Mouse (Mus musculus): ENCODE data around the gene Rbfox3.

The Rbfox3 gene

DNA sequence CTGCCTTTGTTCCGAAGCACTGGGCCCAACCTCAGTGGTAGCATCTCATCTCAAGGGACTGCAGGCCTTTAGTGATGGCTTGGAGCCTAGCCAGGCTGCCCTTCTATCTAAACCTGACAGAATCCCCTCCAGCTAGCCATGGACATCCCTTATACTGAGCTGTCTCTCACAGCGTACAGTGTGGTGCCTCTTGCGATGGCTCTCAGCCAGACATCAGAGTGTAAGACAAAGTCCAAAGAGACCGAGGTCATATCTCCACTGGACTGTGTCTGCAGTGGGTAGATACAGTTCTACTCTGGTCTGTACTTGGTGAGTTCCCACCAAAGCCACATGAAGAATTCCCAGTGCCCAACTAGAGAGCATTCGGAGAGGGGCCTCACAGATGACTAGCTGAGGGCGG, 240.2 kb downstream of the Rbfox3 start:
- DNase-seq (ENCODE audit: low spot score in 2 of 2): no peak

DNA sequence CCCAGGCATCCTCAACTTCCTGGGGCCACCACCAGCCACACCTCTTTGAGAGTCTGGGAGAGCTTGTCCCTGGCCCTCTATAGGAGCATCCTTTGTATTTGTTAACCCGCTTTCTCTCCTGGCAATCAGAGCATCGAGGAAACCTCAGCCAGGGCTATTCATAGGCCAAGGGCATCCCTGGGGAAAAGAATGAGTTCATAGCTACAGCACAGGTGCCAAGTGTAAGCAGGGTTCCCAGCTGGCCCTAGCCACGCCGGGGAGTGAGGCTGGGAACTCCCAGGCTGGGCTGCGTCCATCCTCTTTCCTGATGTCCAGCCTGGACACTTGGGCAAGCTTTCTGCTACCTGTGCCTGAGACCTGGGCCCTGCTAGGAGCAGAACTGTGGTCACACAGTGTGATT, 241.6 kb downstream of the Rbfox3 start:
- no peak for DNase-seq (ENCODE audit: low spot score in 2 of 2)

DNA sequence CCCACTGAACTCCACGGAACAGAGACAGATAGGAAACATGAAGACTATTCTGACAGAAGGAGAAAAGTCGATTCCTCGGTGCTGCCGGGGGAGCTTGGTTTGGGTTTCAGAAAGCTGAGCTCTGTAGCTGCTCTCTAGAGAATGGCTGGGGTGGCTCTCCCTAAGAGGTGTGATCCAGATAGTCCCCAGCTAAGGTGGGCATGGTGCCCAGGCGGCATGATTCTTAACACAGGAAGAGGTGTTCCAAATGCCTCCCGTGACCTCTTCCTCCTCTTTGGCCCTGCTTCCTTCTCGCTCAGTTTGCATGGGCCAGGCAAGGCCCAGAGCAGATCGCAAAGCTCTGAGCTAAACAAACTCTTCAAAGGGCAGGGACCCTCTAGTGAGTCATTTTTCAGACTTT, 243.0 kb downstream of the Rbfox3 start:
- no peak for DNase-seq (ENCODE audit: low spot score in 2 of 2)

DNA sequence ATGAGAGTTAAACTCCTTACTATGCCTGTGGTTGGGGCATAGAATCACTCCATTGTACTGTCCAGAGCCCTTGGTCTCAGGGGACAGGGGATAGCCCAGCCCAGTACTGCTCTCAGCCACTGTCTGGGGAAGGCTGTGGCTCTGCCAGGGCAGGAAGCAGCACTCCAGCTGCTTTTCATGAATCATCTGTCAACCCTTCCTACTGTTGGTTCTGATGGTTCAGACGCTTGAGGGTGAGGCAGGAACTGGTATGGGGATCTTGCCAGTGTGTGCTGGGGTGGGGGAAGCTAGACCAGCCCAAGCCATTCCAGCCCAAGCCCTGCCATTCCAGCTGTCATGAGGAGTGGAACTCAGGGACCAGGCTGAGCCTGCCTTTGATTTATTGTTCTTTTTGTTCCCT, 243.5 kb downstream of the Rbfox3 start:
- no peak for DNase-seq (ENCODE audit: low spot score in 2 of 2)

DNA sequence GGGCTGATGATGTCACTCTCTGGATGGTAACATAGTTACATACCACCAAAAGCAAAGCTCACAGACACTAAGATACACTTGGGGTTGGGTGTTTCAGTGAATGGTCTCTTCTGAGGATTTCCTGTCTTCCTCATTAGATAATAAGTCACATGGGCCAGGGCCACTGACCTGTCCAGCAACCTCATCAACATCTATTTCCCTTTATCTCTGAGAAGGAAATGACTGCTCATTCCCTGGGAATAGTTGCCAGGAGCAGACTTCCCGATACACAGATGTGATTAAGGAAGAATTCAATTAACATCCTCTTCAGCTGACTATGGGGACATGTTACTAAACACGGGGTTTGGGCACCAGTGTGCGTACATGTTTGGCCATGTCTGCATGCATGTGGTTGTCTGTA, 245.2 kb downstream of the Rbfox3 start:
- no peak for DNase-seq (ENCODE audit: low spot score in 2 of 2)

DNA sequence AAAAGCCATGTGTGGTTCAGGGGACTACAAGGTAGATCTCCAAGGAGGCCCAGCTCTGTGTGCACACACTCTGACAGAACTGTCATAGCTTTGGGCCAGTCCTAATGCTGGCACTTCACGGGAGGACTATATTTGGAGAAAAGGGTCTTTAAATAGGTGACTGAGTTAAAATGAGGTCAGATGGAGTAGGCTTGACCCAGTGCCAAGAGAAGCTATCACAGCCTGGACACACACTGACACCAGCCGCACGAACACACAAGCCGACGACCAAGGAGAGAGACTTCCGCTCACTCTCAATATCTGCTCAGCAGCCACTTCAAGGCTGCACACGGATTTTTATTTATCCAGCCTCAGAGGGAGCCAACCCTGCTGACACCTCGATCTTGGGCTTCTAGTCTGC, 248.1 kb downstream of the Rbfox3 start:
- no peak for DNase-seq (ENCODE audit: low spot score in 2 of 2)

DNA sequence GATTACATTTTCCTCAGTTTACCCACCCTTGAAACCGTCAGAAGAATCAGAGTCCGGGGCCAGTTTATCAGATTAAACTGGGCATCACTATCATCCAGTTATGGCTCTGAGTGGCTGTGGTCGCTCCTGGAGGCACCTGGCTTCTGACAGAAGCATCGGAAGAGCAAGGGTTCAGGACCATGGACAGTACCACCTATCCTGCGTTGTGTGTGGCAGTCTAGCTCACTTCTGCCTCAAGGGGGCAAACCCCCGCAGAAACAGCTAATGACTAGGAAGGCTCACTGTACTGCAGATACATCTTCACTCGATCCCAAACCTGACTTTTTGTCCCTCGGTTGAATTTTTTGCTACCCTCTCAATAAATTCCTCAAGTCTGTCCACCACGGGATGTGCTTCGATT, 252.1 kb downstream of the Rbfox3 start:
- no peak for DNase-seq (ENCODE audit: low spot score in 2 of 2)

DNA sequence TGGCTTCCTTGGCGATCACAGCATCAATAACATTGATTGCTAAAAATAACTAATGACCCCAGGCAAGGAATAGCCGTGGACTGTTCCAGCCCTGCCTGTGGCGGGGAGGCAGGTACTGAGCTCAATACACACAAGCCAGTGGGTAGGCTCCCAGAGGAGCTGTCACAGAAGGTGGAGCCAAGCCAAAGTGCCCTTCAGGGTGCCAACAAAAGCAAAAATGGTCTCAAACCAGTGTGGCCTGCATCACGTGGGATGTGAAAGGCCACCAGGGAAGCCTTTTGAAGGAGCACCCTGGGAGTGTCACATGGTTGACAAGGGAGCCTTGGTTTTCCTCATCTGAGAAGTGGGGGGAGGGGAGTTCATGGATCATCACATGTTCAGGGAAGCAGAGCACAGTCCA, 255.6 kb downstream of the Rbfox3 start:
- DNase-seq (ENCODE audit: low spot score in 2 of 2): no peak

DNA sequence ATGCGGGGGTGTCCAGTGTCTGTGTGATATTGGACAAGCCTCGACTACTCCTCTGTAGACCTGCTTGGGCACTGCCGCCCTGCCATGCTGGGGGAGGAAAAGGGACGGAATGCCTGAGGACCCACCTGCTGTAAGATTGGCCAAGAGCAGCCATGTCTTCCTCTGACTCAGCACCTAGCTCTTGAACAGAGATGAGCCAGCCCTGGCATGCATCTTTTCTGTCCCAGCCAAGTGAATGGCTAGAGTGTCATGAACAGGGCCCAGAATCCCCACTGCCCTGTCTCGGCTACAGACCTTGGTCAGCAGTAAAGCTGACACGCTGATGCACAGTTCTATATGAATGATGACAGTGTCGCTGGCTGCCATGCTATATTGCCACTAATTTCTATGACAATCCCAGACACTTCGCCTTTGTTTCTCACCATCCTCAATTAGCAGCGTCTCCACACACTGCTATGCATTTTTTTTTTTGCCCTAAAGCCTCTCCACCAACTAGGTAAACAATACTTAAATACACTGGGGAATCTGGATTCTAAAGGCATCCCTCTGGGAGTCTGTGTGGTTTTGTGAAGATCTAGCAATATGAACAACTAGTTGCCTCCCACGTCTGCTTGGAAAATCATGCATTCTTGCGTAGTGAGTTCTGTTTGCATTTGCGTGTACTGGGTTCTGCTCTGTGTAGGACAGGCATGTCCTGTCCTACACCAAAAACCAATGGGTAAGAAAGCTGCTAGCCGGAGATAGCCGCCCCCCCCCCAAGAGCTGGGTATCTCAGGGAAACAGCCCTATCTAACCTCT, 257.7 kb downstream of the Rbfox3 start:
- no peak for DNase-seq (ENCODE audit: low spot score in 2 of 2)

DNA sequence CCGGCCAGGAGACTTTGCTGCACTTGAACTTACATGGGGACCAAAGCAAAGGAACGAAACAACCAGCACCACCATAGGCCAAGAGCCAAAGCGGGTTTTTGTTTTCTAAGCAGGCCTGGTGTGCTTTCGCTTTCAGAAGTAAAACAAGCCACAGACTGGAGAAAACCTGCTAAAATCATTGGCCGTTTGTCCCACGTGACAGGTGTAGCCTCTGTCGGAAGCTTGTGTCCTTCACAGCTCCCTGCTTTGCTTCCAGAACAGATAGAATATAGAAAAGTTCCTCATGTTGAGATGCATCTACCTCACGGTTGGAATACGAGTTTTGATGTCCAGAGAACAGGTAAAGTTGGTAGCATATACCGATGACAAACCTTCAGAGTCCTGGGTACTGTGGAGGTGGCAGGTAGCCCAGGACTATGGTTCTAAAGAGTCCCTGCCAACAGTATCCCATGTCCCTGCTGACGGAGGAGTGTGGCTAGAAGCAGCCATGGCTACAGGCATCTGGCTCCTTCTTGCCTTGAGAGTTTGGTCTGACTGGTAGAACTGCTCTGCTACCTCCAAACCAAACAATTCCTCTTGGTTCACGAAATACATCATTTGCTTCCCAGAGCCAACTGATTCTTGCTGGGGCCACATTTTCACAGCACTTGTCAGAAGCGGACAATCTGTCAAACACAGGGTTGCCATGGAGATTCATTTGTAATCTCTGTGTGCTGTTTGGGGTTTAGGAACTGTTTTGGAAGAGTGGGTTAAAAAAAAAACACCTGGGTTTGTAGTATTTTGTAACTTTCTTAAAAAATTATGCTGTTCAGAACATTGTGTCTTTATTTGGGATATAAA, 258.8 kb downstream of the Rbfox3 start:
- no peak for DNase-seq (ENCODE audit: low spot score in 2 of 2)

DNA sequence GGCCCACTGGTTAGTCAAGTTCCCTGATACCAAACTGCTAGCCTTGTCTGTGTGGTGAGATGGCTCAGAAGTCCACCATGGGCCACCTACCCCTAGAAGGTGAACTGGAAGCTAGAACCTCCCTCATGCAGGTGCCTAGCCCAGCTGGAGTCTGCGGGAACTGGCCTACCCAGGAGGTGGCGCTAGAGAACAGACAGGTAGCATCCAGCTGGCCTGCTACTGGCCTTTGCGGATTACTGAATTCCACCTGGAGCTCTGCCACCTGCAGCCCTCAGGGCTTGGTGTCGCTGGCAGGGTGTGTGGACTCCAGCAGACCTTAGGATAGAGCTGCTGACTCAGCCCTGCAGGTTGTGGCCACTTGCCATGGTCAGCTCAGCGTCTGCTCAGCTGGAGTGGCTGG, 263.0 kb downstream of the Rbfox3 start:
- no peak for DNase-seq (ENCODE audit: low spot score in 2 of 2)

DNA sequence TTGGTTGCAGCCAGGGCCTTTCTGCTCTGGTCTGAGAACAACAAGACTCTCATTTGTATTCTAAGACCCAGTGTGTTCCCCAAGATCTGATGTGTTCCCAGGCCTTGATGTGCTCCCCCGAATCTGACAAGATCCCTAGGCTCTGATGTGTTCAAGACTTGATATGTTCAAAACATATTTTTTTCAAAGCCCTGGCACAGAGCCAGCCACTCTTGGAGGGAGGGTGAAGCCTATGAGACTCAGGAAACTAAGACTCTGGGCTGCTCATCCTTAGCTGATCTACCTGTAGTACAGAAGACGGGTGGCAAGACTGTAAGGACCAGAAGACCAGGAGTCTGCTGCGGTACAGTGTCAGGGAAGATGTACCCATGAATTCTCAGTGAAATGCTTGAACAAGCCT, 264.5 kb downstream of the Rbfox3 start:
- DNase-seq (ENCODE audit: low spot score in 2 of 2): no peak

DNA sequence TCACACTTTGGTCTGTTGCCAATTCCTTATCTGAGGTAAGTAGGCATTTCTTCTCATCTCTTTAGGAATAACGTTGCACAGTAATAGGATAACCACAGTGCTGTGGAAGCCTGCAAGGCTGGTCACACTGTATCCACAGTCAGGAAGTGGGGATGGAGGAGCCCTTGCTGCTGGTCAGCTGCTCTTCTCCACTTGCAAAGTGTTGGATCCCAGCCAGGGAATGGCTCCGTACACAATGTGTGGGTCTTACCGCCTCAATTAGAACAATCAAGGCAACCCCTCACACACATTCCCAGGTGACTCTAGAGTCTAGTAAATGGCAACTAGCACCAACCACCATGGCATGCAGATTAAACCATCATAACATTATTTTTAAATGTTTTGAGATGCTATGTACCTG, 266.2 kb downstream of the Rbfox3 start:
- DNase-seq (ENCODE audit: low spot score in 2 of 2): no peak

DNA sequence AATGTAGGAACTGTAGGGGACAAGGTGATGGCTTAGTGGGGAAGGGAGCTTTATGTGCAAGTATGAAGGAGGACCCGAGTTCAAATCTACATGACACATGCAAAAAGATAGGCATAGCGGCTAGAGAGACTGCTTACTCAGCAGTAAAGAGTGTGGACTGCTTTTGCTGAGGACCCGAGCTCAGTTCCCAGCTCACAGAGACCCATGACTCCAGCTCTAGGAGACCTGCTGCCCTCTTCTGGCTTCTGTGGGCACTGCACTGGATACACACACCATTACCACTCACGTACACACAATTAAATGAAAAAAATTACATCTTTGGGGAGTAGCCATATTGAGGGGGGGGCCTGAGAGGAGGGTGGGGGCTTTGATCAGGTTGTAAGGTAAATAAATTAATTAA, 270.7 kb downstream of the Rbfox3 start:
- DNase-seq (ENCODE audit: low spot score in 2 of 2): no peak

DNA sequence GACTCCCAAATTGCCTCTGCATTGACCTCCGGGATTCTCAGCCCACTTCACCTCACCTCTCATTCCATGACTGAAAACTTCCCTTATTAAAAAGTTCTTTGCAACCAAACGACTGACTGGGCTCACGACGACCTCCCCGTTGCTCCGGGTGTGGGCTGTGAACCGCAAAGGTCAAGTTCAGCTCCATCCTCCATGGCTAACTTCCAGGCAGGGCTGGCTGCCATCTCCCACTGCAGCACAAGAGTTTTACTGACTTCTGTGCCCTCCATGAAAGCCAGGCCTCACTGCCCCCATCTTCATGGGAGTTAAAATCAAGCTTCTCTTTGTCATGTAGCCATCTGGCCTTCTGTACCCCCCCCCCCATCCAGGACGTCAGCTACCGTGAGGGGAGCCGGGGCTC, 273.7 kb downstream of the Rbfox3 start:
- no peak for DNase-seq (ENCODE audit: low spot score in 2 of 2)

DNA sequence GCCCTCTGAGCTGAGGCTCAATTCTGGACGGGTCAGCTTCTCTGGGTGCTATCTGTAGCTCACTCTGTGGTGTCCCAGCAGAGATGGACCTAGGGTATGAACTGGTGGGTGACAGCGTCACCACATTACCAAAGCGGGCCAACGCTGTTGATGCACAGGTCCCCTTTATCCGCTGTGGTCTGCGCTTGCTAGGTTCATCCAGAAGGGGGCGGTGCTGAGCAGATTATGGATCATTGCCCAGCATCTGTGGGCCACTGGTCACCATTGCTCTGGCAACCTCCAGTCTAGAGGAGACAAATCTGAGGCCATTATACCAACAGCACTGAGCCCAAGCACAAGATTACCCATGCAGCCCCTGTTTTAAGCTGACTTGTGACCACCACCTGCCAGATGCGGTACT, 276.8 kb downstream of the Rbfox3 start:
- DNase-seq (ENCODE audit: low spot score in 2 of 2): no peak

DNA sequence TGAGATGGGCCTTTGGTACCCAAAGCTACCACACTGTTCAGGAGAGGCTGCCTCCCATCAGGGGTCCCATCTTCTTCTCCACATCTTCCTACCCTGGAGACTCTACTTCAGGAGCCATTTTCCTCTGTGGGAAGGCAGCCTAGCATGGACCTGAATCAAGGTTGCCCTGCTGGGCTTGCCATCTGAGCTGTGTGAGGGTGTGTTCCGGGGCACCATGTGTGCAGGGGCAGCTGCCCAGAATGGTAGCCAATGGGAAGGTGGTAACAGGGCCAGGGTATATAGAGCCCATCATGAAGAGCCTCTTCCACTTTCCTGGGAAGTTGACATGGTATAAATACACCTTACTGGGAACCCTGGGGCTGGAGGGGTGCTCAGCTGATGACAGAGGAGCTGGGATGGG, 281.7 kb downstream of the Rbfox3 start:
- DNase-seq (ENCODE audit: low spot score in 2 of 2): no peak

DNA sequence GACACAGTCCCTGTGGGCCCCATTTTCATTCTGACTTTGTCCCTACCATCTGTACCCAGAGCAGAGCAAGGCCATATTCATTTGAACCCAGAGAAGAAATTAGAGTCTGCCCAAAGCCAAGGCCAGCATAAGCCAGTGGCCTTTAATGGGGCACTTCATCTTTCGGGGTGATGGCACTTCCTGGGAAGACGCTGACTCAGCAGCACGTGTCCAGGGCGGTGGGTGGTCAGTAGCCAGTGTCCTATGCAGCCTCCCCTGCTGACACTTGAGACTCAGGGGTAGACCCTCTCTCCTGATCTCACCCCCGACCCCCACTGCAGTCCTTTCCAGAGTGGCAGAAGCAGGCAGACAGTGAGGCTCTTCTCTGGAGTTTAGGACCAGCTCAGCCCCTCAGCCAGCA, 283.9 kb downstream of the Rbfox3 start:
- DNase-seq (ENCODE audit: low spot score in 2 of 2): no peak

DNA sequence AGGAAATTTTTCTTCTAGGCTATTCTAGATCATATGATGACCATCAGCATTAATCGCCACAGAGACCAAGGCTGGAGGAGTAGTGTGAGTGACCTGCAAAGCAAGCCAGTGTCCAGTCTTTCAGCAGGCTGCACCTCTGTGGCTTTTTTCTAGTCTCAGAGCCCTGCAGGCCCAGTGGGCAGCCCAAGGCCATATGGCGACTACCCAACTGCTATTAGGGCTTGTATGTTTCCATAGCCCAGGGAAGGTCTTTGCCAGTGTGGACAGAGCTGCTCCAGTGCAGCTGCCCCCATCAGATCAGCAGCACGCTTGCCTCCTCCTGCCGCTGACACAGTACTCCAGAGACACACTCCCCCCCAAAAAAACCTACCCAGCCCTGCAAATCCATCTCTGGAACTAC, 290.5 kb downstream of the Rbfox3 start:
- DNase-seq (ENCODE audit: low spot score in 2 of 2): no peak

DNA sequence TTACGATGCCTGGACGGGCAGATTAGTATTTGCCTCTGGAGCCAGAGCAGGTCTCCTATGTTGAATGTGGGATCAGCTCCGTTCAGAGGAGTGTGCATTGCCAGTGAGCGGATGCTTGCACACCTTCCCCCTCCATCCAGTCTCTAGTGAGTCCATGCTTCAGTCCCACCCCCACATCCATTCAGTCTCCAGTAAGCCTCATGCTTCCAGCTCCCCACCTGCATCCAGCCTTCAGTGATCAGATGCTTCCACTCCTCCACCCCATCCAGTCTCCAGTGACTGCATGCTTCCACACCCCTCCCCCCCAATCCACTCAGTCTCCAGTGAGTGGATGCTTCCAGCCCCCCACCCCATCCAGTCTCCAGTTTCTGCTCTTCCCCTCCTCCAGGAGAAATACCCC, 297.3 kb downstream of the Rbfox3 start:
- no peak for DNase-seq (ENCODE audit: low spot score in 2 of 2)

DNA sequence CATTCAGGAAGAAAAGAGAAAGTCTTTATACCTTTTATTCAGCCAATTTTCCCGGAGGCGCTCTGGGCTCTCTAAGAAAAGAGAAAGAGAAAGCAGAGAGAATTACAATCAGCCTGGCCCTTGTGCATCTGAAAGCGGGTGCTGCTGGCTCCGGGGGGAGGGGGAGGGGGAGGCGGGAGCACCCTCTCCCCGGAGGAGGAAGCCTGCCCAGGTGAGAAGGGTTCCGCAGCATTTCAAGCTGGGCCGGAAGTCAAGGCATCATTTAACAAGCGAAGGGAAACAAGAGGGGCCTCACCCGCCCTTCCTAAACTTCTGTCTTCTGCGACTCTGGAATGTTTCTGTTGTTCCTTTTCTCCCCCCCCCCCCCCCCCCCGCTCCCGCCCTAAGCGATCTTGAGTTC, 301.3 kb downstream of the Rbfox3 start:
- no peak for DNase-seq (ENCODE audit: low spot score in 2 of 2)

DNA sequence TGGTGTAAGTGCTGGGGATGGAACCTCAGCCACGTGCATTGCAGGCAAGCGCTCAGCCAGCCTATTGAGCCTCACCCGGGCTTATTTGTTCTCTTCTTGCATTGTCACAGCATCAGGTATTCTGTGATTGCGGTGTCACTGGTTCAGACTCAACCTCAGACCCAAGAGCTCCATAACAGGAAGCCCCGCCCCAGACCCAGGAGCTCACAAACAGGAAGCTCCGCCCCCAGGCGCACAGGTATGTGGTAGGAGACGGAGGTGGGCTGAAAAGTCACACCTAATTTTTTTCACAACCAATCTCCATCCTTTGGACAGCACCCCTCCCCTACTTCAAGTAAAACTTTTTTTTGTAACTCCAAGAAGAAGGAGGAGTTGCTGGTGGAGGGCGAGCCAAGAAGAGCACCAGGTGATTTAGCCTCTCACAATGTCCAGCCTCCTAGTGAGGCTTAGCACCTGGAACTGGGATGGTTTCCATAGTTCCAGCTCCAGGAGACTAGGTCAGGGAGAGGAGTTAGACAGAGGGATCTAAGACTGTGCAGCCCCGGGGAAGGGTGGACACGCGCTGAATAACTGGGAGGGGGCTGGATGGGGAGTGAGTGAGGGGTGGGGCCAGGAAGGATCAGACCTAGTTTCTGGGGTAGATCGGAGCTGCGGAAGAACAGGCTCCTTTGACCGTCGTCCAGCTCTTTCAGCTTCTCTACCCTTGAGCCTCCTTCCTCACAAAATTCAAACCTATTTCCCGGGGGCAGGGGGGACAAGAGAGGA, 302.0 kb downstream of the Rbfox3 start:
- DNase-seq (ENCODE audit: low spot score in 2 of 2): no peak

DNA sequence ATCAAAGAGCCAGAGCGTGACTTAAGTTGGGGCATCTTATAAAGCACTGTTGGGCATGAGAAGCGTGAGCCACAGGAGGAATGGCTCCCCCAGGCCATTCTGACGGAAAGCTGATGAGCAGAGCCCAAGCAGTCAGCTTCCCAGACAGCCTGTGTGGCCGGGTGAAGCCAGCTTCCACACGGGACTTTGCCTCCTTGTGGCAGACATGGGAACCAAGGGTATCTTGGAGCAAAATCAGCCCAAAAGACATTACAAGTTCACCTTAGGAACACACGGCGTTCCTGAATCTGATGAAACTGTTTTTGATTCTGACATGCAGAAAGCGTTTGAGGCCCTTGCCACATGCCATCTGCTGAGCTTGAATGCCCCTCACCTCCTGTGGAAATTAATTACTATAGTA, 303.5 kb downstream of the Rbfox3 start:
- no peak for DNase-seq (ENCODE audit: low spot score in 2 of 2)
